Mouse (Mus musculus) heart, embryonic 13.5 days (tissue): ENCODE measurements around the gene Tmem106c. TPM values are rescaled to one million over a fixed set of nuclear protein-coding genes. Genes with fewer than 3 reads are reported as not detected.

Source experiments
- ATAC-seq: fragments of 200-750 bp; cut with Nextera tagmentation; 2 replicates; pipeline ENCODE4 v1.8.0; 2017; ENCODE audit warnings: moderate TSS enrichment; ENCODE audit not compliant: insufficient number of reproducible peaks, low FRiP score, low TSS enrichment; ENCODE audit errors: extremely low read depth
- H3K27ac ChIP-seq: fragments of 300-500 bp; sonication (generic); replicated peaks from 2 replicates; pipeline ENCODE4 v1.5.1; 2015; ENCODE audit warnings: moderate library complexity, mild to moderate bottlenecking, inconsistent platforms
- H3K27me3 ChIP-seq: fragments of 300-500 bp; sonication (generic); replicated peaks from 2 replicates; pipeline ENCODE4 v1.6.1; 2015; ENCODE audit warnings: mild to moderate bottlenecking, inconsistent platforms
- H3K36me3 ChIP-seq: fragments of 300-500 bp; sonication (generic); 2 replicates; pipeline ENCODE4 v1.6.1; 2015; ENCODE audit warnings: mild to moderate bottlenecking, inconsistent platforms
- H3K4me1 ChIP-seq: fragments of 300-500 bp; sonication (generic); 2 replicates; pipeline ENCODE4 v1.6.1; 2015; ENCODE audit warnings: inconsistent platforms
- H3K4me2 ChIP-seq: fragments of 300-500 bp; sonication (generic); 2 replicates; pipeline ENCODE4 v1.6.1; 2015; ENCODE audit warnings: inconsistent platforms, mild to moderate bottlenecking, moderate library complexity
- H3K4me3 ChIP-seq: fragments of 300-500 bp; sonication (generic); 2 replicates; pipeline ENCODE4 v1.5.1; 2015; ENCODE audit warnings: moderate library complexity, mild to moderate bottlenecking, inconsistent platforms
- H3K9ac ChIP-seq: fragments of 300-500 bp; sonication (generic); 2 replicates; pipeline ENCODE4 v1.6.1; 2015; ENCODE audit warnings: inconsistent platforms, mild to moderate bottlenecking, moderate library complexity
- H3K9me3 ChIP-seq: fragments of 300-500 bp; sonication (generic); 2 replicates; pipeline ENCODE4 v1.6.1; 2016; ENCODE audit warnings: inconsistent platforms
- WGBS: fragments of 180-500 bp; shearing (Covaris S2); methylation state at CpG from one replicate; pipeline ENCODE4 v1.1.7; 2015; ENCODE audit warnings: mixed read lengths; 5-methylcytosine and 5-hydroxymethylcytosine counted together
- polyA plus RNA-seq: library from polyadenylated mRNA; unstranded; fragments of >200 nt; fragmentation: Nextera tagmentation; extraction: Ambion mirVana; gene quantifications from 2 replicates; pipeline ENCODE4 v1.2.1, GENCODE M21; 2015

The Tmem106c gene
- polyA plus RNA-seq = 29.6 and 36.5 TPM in 2 replicates

DNA sequence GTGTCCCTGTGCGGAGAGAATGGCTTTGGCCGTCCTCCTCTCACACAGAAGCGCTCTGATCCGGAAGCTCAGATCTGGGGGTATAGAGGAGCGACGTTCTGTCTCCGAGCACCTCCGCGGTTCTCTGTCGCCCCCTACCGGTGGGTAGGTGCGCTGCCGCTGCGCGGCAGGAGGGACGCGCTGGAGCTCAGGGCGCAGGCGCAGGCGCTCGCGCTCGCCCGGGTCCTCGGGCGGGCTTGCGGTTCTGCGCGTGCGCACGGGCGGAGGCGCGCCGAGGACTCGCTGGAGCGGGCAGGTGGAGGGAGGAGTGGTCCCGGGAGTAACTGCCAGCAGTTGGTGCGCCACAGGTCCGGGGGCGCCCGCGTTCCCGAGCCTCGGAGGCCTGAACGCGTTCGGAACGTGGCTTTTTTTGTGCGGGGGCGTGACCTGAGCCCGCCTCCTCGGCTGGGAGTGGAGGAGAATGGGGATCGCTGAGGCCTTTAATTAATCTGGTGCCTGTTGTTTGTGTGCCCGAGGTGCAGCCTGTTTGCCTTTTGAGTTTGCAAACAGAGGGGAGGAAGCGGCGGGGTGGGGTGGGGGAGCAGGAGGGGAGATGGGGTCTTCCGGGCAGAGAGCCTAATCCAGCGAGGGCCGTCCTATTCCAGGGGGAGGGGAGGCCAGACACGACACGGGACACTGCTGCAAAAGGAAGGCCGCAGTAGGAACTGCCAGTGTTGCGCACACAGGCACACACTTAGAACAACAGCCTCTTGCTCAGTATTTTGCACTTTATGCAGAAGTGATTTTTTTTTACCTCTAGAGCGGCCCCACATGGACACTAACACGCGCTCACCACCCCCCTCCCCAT, at the start of gene Tmem106c:
TSS of gene Tmem106c (plus strand) at position 212 of the 847 bp plus-strand sequence.
- Histone ChIP-seq H3K27me3 (no peaks in the 10 kb centered on the region), H3K36me3 (peaks cover 5% of the 10 kb centered on the region; the same call in 1 of the 2 replicates), H3K9me3 (no peaks in the 10 kb centered on the region), H3K4me1 (peaks cover 14% of the 10 kb centered on the region), H3K27ac (peak within 1 kb of the TSS; percentile 74), H3K9ac (peak within 1 kb of the TSS; percentile 90), H3K4me3 (peak within 1 kb of the TSS; percentile 77), H3K4me2 (peak within 1 kb of the TSS; percentile 91)
- peak; percentile 92 for ATAC-seq
- under 1% methylated on average over 63 of the region's 67 CpGs for WGBS

DNA sequence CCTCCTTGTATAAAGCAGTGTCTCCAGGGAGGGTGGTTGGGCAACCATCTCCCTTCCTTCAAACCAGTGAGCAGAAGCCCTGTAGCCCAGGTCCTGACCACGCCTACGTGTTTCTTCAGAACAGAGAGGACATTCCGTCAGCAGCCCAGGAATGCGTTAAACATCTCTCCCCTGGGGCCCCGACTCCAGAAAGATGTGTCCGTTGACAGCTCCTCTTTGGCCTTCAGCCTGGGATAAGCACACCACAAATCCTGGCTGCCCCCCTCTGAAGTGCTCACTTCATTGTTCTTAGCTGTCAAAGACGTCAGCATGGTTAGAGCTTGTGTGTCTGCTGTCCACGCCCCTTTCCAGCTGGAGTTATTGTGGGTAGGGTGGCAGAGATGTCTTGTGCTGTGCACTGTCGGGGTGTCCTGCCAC, 49.7 kb upstream of the Tmem106c start:
- ATAC-seq = peak; percentile 74; the same call in 1 of the 2 replicates
- H3K4me2 ChIP-seq = peak overlapping the region; percentile 58
- no peak overlapping the region for H3K4me3 ChIP-seq
- peaks cover 40% of the 10 kb centered on the region for H3K27me3 ChIP-seq
- H3K27ac ChIP-seq = peak overlapping the region; percentile 43; the same call in 1 of the 2 replicates
- peaks cover 20% of the 10 kb centered on the region for H3K4me1 ChIP-seq
- no peaks in the 10 kb centered on the region for H3K36me3 ChIP-seq
- WGBS = 3% methylated on average over 9 of the region's 9 CpGs
- H3K9me3 ChIP-seq = no peaks in the 10 kb centered on the region
- H3K9ac ChIP-seq = no peak overlapping the region

GRCm38 (mm10) chr15:97917994-97918393, 46.0 kb upstream of the Tmem106c start:
- H3K9me3 ChIP-seq = no peaks in the 10 kb centered on the region
- H3K4me2 ChIP-seq = no peak overlapping the region
- H3K36me3 ChIP-seq = no peaks in the 10 kb centered on the region
- no peak overlapping the region for H3K4me3 ChIP-seq
- H3K9ac ChIP-seq = no peak overlapping the region
- H3K4me1 ChIP-seq = peaks cover 20% of the 10 kb centered on the region
- 78% methylated on average over 9 of the region's 9 CpGs for WGBS
- H3K27me3 ChIP-seq = peaks cover 10% of the 10 kb centered on the region; the same call in 1 of the 2 replicates
- no peak for ATAC-seq
- no peak overlapping the region for H3K27ac ChIP-seq

DNA sequence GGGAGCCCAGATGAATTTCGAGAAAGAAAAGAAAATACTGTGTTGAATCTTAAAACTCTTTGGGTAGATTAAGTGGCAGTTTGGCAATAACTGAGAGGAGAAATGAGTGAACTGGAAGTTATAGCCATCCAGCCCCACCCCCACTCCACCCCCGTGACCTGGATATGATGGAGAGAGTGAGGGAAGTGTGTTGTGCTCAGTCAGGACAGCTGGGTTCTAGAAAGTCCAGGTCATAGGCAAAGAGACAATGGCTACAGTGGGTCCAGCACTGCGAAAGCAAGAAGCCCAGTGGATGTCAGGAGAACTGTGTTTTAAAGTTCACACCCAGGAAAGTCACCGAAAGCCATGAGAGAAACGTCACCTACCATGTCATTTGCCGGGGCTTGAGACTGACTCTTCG, 44.8 kb upstream of the Tmem106c start:
- no peak overlapping the region for H3K4me2 ChIP-seq
- no peak for ATAC-seq
- peaks cover 11% of the 10 kb centered on the region for H3K4me1 ChIP-seq
- H3K27me3 ChIP-seq = peaks cover 10% of the 10 kb centered on the region; the same call in 1 of the 2 replicates
- 68% methylated on average over 7 of the region's 7 CpGs for WGBS
- H3K9ac ChIP-seq = no peak overlapping the region
- H3K36me3 ChIP-seq = no peaks in the 10 kb centered on the region
- H3K9me3 ChIP-seq = no peaks in the 10 kb centered on the region
- no peak overlapping the region for H3K27ac ChIP-seq
- H3K4me3 ChIP-seq = no peak overlapping the region

DNA sequence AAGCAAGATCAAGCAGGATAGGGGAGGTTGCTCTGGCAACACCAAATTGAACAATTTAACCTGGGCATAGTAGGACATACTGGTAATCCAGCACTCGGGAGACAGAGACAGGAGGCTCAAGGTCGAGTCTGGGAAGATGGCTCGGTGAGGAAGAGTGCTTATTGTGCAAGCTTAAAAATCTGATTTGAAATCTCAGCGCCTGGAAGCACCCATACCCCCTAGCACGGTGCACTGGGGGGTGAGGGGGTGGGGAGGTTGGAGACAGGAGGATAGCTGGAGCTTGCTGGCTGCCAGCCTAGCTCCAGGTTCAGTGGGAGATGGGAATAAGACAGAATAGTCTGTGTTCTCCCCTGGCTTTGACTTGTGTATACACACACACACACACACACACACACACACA, 43.7 kb upstream of the Tmem106c start:
- H3K4me2 ChIP-seq = no peak overlapping the region
- no peaks in the 10 kb centered on the region; the same call in 1 of the 2 replicates for H3K4me1 ChIP-seq

DNA sequence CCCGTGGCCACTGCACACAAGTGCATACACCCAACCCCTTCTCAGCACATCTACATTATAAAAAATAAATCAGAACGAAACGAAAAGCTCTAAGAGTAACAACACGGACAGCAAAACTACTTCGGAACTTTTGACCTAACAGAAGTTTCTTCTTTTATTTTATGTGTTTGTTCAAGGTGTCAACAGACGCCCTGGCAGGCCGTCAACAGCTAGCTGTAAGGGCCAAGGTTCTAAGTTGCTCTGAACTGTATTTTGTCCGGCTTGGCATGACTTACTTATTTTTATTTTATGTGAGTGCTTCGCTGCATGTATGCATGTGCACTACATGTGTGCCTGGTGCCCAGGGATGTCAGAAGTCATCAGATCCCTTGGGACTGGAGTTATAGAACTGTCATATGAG, 42.2 kb upstream of the Tmem106c start:
- WGBS = 81% methylated on average over 9 of the region's 9 CpGs
- Histone ChIP-seq H3K9ac (no peak overlapping the region), H3K27me3 (no peaks in the 10 kb centered on the region; the same call in none of the 2 replicates), H3K9me3 (no peaks in the 10 kb centered on the region), H3K27ac (no peak overlapping the region), H3K4me2 (no peak overlapping the region), H3K4me1 (no peaks in the 10 kb centered on the region), H3K4me3 (no peak overlapping the region), H3K36me3 (no peaks in the 10 kb centered on the region)
- no peak for ATAC-seq

More for the DNA sequence above, 43.7 kb upstream of the Tmem106c start:
- H3K9me3 ChIP-seq = no peaks in the 10 kb centered on the region
- no peak overlapping the region for H3K27ac ChIP-seq
- WGBS = 58% methylated on average over 5 of the region's 5 CpGs
- ATAC-seq = no peak
- H3K9ac ChIP-seq = no peak overlapping the region
- peaks cover 5% of the 10 kb centered on the region; the same call in 1 of the 2 replicates for H3K27me3 ChIP-seq
- no peaks in the 10 kb centered on the region for H3K36me3 ChIP-seq
- no peak overlapping the region for H3K4me3 ChIP-seq

GRCm38 (mm10) chr15:97922421-97922820, 41.6 kb upstream of the Tmem106c start:
- Histone ChIP-seq H3K27me3 (no peaks in the 10 kb centered on the region; the same call in none of the 2 replicates), H3K4me1 (peaks cover 6% of the 10 kb centered on the region)
- WGBS = 76% methylated on average over 2 of the region's 2 CpGs

GRCm38 (mm10) chr15:97927018-97927417, 37.0 kb upstream of the Tmem106c start:
- Histone ChIP-seq H3K9ac (no peak overlapping the region), H3K4me1 (peaks cover 23% of the 10 kb centered on the region), H3K4me2 (no peak overlapping the region), H3K36me3 (no peaks in the 10 kb centered on the region), H3K4me3 (no peak overlapping the region), H3K27ac (0 out of 2 replicates have a peak overlapping the region, but pooled peaks have one; percentile 12), H3K27me3 (peaks cover 15% of the 10 kb centered on the region), H3K9me3 (no peaks in the 10 kb centered on the region)
- WGBS = 46% methylated on average over 4 of the region's 4 CpGs
- ATAC-seq = no peak

More at GRCm38 (mm10) chr15:97922421-97922820, 41.6 kb upstream of the Tmem106c start:
- ATAC-seq = no peak
- H3K9ac ChIP-seq = no peak overlapping the region
- no peak overlapping the region for H3K4me2 ChIP-seq
- H3K4me3 ChIP-seq = no peak overlapping the region
- H3K36me3 ChIP-seq = no peaks in the 10 kb centered on the region
- H3K27ac ChIP-seq = no peak overlapping the region
- H3K9me3 ChIP-seq = no peaks in the 10 kb centered on the region

- Histone ChIP-seq H3K4me3 (no peak overlapping the region), H3K4me1 (peaks cover 23% of the 10 kb centered on the region), H3K27ac (0 out of 2 replicates have a peak overlapping the region, but pooled peaks have one; percentile 12), H3K36me3 (no peaks in the 10 kb centered on the region), H3K27me3 (peaks cover 15% of the 10 kb centered on the region), H3K4me2 (no peak overlapping the region), H3K9ac (no peak overlapping the region), H3K9me3 (no peaks in the 10 kb centered on the region)
- no peak for ATAC-seq
- WGBS = 30% methylated on average over 6 of the region's 6 CpGs
Observed at GRCm38 (mm10) chr15:97927821-97928220, 36.2 kb upstream of the Tmem106c start.

DNA sequence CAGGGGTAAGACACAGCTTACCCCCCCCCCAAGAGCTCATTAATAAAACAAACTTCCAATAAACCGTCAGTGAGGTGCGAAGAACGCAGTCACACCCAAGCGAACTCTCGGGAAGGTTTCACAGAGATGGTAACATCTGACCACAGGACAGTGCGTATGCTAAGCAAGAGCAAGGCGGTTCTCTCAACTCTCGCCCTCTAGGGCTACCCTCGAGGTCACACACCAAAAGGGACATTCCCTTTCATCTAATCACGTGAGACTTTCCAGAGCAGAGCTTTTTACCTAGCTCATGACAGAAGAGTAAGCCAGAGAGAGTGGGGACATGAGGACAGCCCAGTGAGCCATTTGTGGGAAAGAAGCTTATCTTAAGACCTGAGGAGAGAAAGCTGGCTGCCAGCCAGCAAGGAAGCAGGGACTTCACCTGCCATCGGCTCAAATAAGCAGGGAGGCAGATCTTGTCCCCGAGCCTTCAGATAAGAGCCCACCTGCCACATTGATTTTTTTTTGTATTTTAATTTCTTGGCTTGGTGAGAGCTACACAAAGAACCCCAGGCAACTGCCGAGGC, 34.7 kb upstream of the Tmem106c start:
- no peaks in the 10 kb centered on the region for H3K9me3 ChIP-seq
- peaks cover 15% of the 10 kb centered on the region for H3K27me3 ChIP-seq
- ATAC-seq = no peak
- no peak overlapping the region for H3K9ac ChIP-seq
- H3K4me1 ChIP-seq = peaks cover 23% of the 10 kb centered on the region
- no peak overlapping the region for H3K27ac ChIP-seq
- no peak overlapping the region for H3K4me3 ChIP-seq
- no peaks in the 10 kb centered on the region for H3K36me3 ChIP-seq
- 30% methylated on average over 13 of the region's 13 CpGs for WGBS
- H3K4me2 ChIP-seq = no peak overlapping the region

GRCm38 (mm10) chr15:97932441-97932840, 31.6 kb upstream of the Tmem106c start:
- no peaks in the 10 kb centered on the region for H3K36me3 ChIP-seq
- no peak overlapping the region for H3K4me3 ChIP-seq
- ATAC-seq = no peak
- peaks cover 15% of the 10 kb centered on the region; the same call in 1 of the 2 replicates for H3K27me3 ChIP-seq
- H3K4me1 ChIP-seq = peaks cover 23% of the 10 kb centered on the region
- H3K9me3 ChIP-seq = no peaks in the 10 kb centered on the region
- H3K9ac ChIP-seq = no peak overlapping the region
- 83% methylated on average over 12 of the region's 12 CpGs for WGBS
- no peak overlapping the region for H3K27ac ChIP-seq
- H3K4me2 ChIP-seq = no peak overlapping the region
